Mouse (Mus musculus) heart, adult 2 months (tissue): ENCODE measurements around the gene Gm45062.

Source experiments
- CTCF ChIP-seq: fragments of 200-600 bp; IDR thresholded peaks from 2 replicates; pipeline ENCODE4 v1.8.1; 2022; ENCODE audit warnings: antibody characterized with exemption, mild to moderate bottlenecking, moderate library complexity
- POLR2A ChIP-seq: fragments of 200-500 bp; IDR thresholded peaks from 2 replicates; pipeline ENCODE4 v1.6.1; 2011; ENCODE audit warnings: mild to moderate bottlenecking, low read depth, low read length, control low read depth; ENCODE audit not compliant: insufficient read depth

DNA sequence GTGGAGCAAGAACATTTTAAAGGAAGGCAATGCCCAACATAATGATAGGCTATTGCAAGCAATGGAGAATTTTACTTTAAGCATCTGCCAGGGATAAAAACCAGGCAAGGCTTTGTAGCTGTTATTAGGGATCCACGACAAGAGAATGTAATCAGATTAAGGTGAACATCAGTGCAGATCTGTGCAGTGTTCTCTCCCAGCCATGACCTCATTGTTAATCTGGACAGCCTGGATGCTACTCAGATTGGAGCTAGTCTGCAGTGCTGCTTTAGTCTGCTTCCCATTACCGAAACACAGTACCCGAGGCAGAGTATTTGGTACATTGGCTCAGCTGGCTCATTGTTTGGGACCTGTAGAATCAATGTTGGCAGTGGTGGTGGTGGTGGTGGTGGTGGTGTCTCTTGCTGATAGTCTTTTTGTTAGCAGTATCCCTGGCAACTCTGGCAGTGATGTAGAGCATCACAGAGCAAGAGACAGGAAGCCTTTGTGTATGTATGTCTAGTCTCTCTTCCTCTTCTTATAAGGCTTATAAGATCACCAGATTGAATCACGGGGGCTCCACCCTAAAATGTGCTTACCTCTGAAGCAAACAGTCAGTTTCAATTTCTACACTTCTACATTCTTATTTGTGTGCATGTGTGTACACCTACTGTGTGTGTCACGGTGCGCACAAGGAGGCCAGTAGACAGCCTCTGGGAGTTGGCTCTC lies 245.4 kb downstream of the Gm45062 start:
- TF ChIP-seq CTCF (no peak), POLR2A (no peak)
